Mouse (Mus musculus) intestine, postnatal 0 days (tissue): ENCODE measurements around the gene Add1. TPM values are rescaled to one million over a fixed set of nuclear protein-coding genes. Genes with fewer than 3 reads are reported as not detected.

Experiments
- ATAC-seq: fragments of 200-750 bp; cut with Nextera tagmentation; 2 replicates; pipeline ENCODE4 v1.8.0; 2017; ENCODE audit warnings: mild to moderate bottlenecking, moderate TSS enrichment, moderate library complexity
- H3K27ac ChIP-seq: fragments of 300-500 bp; sonication (generic); 2 replicates; pipeline ENCODE4 v1.5.1; 2014; ENCODE audit warnings: mild to moderate bottlenecking, low read depth, low read length, moderate library complexity
- H3K27me3 ChIP-seq: fragments of 300-500 bp; sonication (generic); replicated peaks from 2 replicates; pipeline ENCODE4 v1.6.1; 2014; ENCODE audit warnings: low read length, mixed read lengths; ENCODE audit not compliant: control insufficient read depth, insufficient read depth
- H3K36me3 ChIP-seq: fragments of 300-500 bp; sonication (generic); 2 replicates; pipeline ENCODE4 v1.6.1; 2014; ENCODE audit warnings: mild to moderate bottlenecking, moderate library complexity; ENCODE audit not compliant: control insufficient read depth, insufficient read depth
- H3K4me1 ChIP-seq: fragments of 300-500 bp; sonication (generic); replicated peaks from 2 replicates; pipeline ENCODE4 v1.6.1; 2014; ENCODE audit warnings: antibody characterized with exemption, low read length, mixed read lengths; ENCODE audit not compliant: control insufficient read depth, insufficient read depth
- H3K4me2 ChIP-seq: fragments of 300-500 bp; sonication (generic); replicated peaks from 2 replicates; pipeline ENCODE4 v1.6.1; 2014; ENCODE audit warnings: low read depth, mild to moderate bottlenecking, moderate library complexity
- H3K4me3 ChIP-seq: fragments of 300-500 bp; sonication (generic); 2 replicates; pipeline ENCODE4 v1.5.1; 2014; ENCODE audit warnings: low read depth, low read length
- H3K9ac ChIP-seq: fragments of 300-500 bp; sonication (generic); 2 replicates; pipeline ENCODE4 v1.6.1; 2014; ENCODE audit warnings: mild to moderate bottlenecking, low read depth, low read length
- H3K9me3 ChIP-seq: fragments of 300-500 bp; sonication (generic); 2 replicates; pipeline ENCODE4 v1.6.1; 2016; ENCODE audit warnings: mixed run types; ENCODE audit not compliant: control insufficient read depth
- CTCF ChIP-seq: sonication (generic); IDR thresholded peaks from 2 replicates; pipeline ENCODE4 v1.5.1; 2016; ENCODE audit warnings: low read depth, mild to moderate bottlenecking, control low read depth, antibody characterized with exemption, moderate library complexity
- WGBS: fragments of 180-500 bp; shearing (Covaris S2); extraction: QIAGEN DNeasy Blood & Tissue Kit; methylation state at CpG from one replicate; pipeline ENCODE4 v1.1.7; 2014; 5-methylcytosine and 5-hydroxymethylcytosine counted together
- microRNA-seq: library from miRNA; unstranded; fragments of <30 nt; microRNA quantifications from one replicate; pipeline ENCODE4, GENCODE M21; 2016
- polyA plus RNA-seq: library from polyadenylated mRNA; unstranded; fragments of >200 nt; fragmentation: Nextera tagmentation; extraction: Ambion mirVana; gene quantifications from 2 replicates; pipeline ENCODE4 v1.2.1, GENCODE M21; 2015

Add1 gene
- polyA plus RNA-seq, 1 experiment from 2014 or later, result 62.7 TPM

GRCm38 (mm10) chr5:34663231-34663630 is 89.8 kb downstream of the Add1 start:
- WGBS, result 82% methylated on average over 2 of the region's 2 CpGs
- no peak for TF ChIP-seq CTCF
- H3K9ac ChIP-seq, result no peak overlapping the region
- H3K4me2 ChIP-seq, result no peak overlapping the region
- H3K36me3 ChIP-seq, result no peaks in the 10 kb centered on the region
- no peak for ATAC-seq
- H3K27ac ChIP-seq, result no peak overlapping the region
- no peaks in the 10 kb centered on the region for H3K27me3 ChIP-seq
- H3K4me1 ChIP-seq, result 0 out of 2 replicates have a peak, but pooled peaks cover 5% of the 10 kb centered on the region
- H3K4me3 ChIP-seq, result no peak overlapping the region
- H3K9me3 ChIP-seq, result no peaks in the 10 kb centered on the region

GRCm38 (mm10) chr5:34669493-34669892 is 96.0 kb downstream of the Add1 start:
- no peaks in the 10 kb centered on the region for H3K36me3 ChIP-seq
- H3K9me3 ChIP-seq, result no peaks in the 10 kb centered on the region
- H3K4me2 ChIP-seq, result no peak overlapping the region
- no peak for ATAC-seq
- peak; percentile 56 for TF ChIP-seq CTCF
- WGBS, result 86% methylated on average over 2 of the region's 2 CpGs
- H3K9ac ChIP-seq, result no peak overlapping the region
- H3K27ac ChIP-seq, result no peak overlapping the region
- no peak overlapping the region for H3K4me3 ChIP-seq
- H3K27me3 ChIP-seq, result no peaks in the 10 kb centered on the region
- H3K4me1 ChIP-seq, result no peaks in the 10 kb centered on the region

GRCm38 (mm10) chr5:34670280-34670679 is 96.8 kb downstream of the Add1 start:
- TF ChIP-seq CTCF, result peak; percentile 68
- H3K4me2 ChIP-seq, result no peak overlapping the region
- no peaks in the 10 kb centered on the region for H3K9me3 ChIP-seq
- no peak for ATAC-seq
- H3K4me3 ChIP-seq, result no peak overlapping the region
- H3K27me3 ChIP-seq, result no peaks in the 10 kb centered on the region
- H3K4me1 ChIP-seq, result no peaks in the 10 kb centered on the region
- no peaks in the 10 kb centered on the region for H3K36me3 ChIP-seq
- no peak overlapping the region for H3K9ac ChIP-seq
- no peak overlapping the region for H3K27ac ChIP-seq
- WGBS, result 88% methylated on average over 4 of the region's 4 CpGs

Small RNAs within 50 kb of the gene (microRNA-seq; reads per million reads assigned to microRNA genes)
- 0.82 reads per million for gene Mir7036b

Other genes with a start within 250 kb of the Add1 start
- 62.3 and 65.0 TPM in 2 replicates for gene Rnf4, start 237.4 kb upstream of the Add1 start, polyA plus RNA-seq
- 4.3 and 5.6 TPM in 2 replicates for gene Fam193a, start 203.7 kb upstream of the Add1 start, polyA plus RNA-seq
- 8.9 and 10.3 TPM in 2 replicates for gene Tnip2, start 59.7 kb upstream of the Add1 start, polyA plus RNA-seq
- gene Sh3bp2, start 47.8 kb upstream of the Add1 start, polyA plus RNA-seq, result 3.6 and 6.1 TPM in 2 replicates
- 27.9 and 31.4 TPM in 2 replicates for gene Mfsd10, start 63.5 kb downstream of the Add1 start, polyA plus RNA-seq
- gene Nop14, start 86.5 kb downstream of the Add1 start, polyA plus RNA-seq, result 12.5 and 13.8 TPM in 2 replicates
- gene Grk4, start 86.7 kb downstream of the Add1 start, polyA plus RNA-seq, result 1.1 and 2.0 TPM in 2 replicates
- 3.7 and 4.3 TPM in 2 replicates for gene Htt, start 188.1 kb downstream of the Add1 start, polyA plus RNA-seq